Mouse (Mus musculus) CH12.LX (cell line): ENCODE measurements around the gene Arhgef3. TPM values are rescaled to one million over a fixed set of nuclear protein-coding genes. Genes with fewer than 3 reads are reported as not detected.

Experiments
- DNase-seq: peaks from one replicate; pipeline ENCODE4 v3.0.0-alpha.2; 2013; ENCODE audit errors: extremely low read depth
- H3K27ac ChIP-seq: 2 replicates; pipeline ENCODE4 v1.5.1; 2012; ENCODE audit warnings: low read depth, mild to moderate bottlenecking, control low read depth, moderate library complexity; ENCODE audit not compliant: insufficient read depth
- H3K27me3 ChIP-seq: replicated peaks from 2 replicates; pipeline ENCODE3; 2012; ENCODE audit warnings: inconsistent platforms
- H3K36me3 ChIP-seq, 2 experiments: replicated peaks in 1 of 2; 2 replicates each; pipeline versions ENCODE3 to v1.6.1; 2012; ENCODE audit warnings: inconsistent platforms in 1 of 2, low read length in 1 of 2, mild to moderate bottlenecking in 1 of 2, mixed read lengths in 1 of 2, moderate library complexity in 1 of 2; ENCODE audit not compliant: control insufficient read depth in 1 of 2, insufficient read depth in 1 of 2
- H3K4me1 ChIP-seq, 2 experiments: 2 replicates each; pipeline ENCODE4 v1.6.1; 2012; ENCODE audit warnings: inconsistent platforms in 1 of 2, moderate library complexity in 1 of 2; ENCODE audit not compliant: insufficient read depth in 2 of 2, control insufficient read depth in 1 of 2
- H3K4me2 ChIP-seq: 2 replicates; pipeline ENCODE4 v1.6.1; 2012; ENCODE audit warnings: low read depth, mild to moderate bottlenecking, control low read depth; ENCODE audit not compliant: poor library complexity, insufficient read depth, severe bottlenecking
- H3K4me3 ChIP-seq, 3 experiments: fragments of 150-350 bp in 1 of 3; sonication (generic) in 1 of 3; replicated peaks in 1 of 3; 2 replicates each; pipeline versions ENCODE3 to v1.5.1; 2011 to 2012; ENCODE audit warnings: low read depth in 2 of 3, low read length in 2 of 3, mild to moderate bottlenecking in 2 of 3, moderate library complexity in 2 of 3, control low read depth in 1 of 3, improper control_type of control experiment in 1 of 3, inconsistent platforms in 1 of 3, mixed read lengths in 1 of 3; ENCODE audit not compliant: poor library complexity in 1 of 3
- H3K79me2 ChIP-seq: replicated peaks from 2 replicates; pipeline ENCODE4 v1.6.1; 2012; ENCODE audit warnings: mild to moderate bottlenecking, moderate library complexity; ENCODE audit not compliant: control insufficient read depth, poor library complexity, insufficient read depth, severe bottlenecking; ENCODE audit errors: extremely low read depth
- H3K9ac ChIP-seq: 2 replicates; pipeline ENCODE4 v1.6.1; 2012; ENCODE audit warnings: low read depth, mild to moderate bottlenecking, control low read depth, moderate library complexity; ENCODE audit not compliant: insufficient read depth
- H3K9me3 ChIP-seq: replicated peaks from 2 replicates; pipeline ENCODE3; 2012; ENCODE audit warnings: low read length, inconsistent platforms, mixed read lengths
- CHD1 ChIP-seq: IDR thresholded peaks from 2 replicates; pipeline ENCODE4 v1.6.1; 2012; ENCODE audit warnings: low read depth, low read length, improper control_type of control experiment, inconsistent platforms
- CHD2 ChIP-seq: IDR thresholded peaks from 2 replicates; pipeline ENCODE4 v1.6.1; 2011; ENCODE audit warnings: low read length, improper control_type of control experiment
- ELF1 ChIP-seq: IDR thresholded peaks from 2 replicates; pipeline ENCODE4 v1.6.1; 2014; ENCODE audit warnings: low read depth, mild to moderate bottlenecking, inconsistent platforms, low read length, improper control_type of control experiment
- ETS1 ChIP-seq: conservative IDR thresholded peaks from 2 replicates; pipeline ENCODE4 v1.6.1; 2012; ENCODE audit warnings: low read depth, mild to moderate bottlenecking, inconsistent platforms, low read length, improper control_type of control experiment, moderate library complexity
- HCFC1 ChIP-seq: IDR thresholded peaks from 2 replicates; pipeline ENCODE4 v1.6.1; 2012; ENCODE audit warnings: low read depth, mild to moderate bottlenecking, inconsistent platforms, low read length, improper control_type of control experiment
- IRF4 ChIP-seq: IDR thresholded peaks from 2 replicates; pipeline ENCODE4 v1.6.1; 2014; ENCODE audit warnings: low read depth, mild to moderate bottlenecking, inconsistent platforms, low read length, improper control_type of control experiment
- JUN ChIP-seq: IDR thresholded peaks from 2 replicates; pipeline ENCODE4 v1.6.1; 2011; ENCODE audit warnings: low read depth, mild to moderate bottlenecking, low read length, improper control_type of control experiment, moderate library complexity; ENCODE audit not compliant: insufficient read depth
- JUND ChIP-seq: conservative IDR thresholded peaks from 2 replicates; pipeline ENCODE4 v1.6.1; 2011; ENCODE audit warnings: low read depth, low read length, improper control_type of control experiment
- KAT2A ChIP-seq: IDR thresholded peaks from 2 replicates; pipeline ENCODE4 v1.6.1; 2012; ENCODE audit warnings: low read length, improper control_type of control experiment, inconsistent platforms; ENCODE audit not compliant: insufficient replicate concordance
- MAFK ChIP-seq: IDR thresholded peaks from 2 replicates; pipeline ENCODE4 v1.6.1; 2011; ENCODE audit warnings: low read length, improper control_type of control experiment; ENCODE audit not compliant: insufficient replicate concordance
- MAX ChIP-seq: IDR thresholded peaks from 2 replicates; pipeline ENCODE4 v1.6.1; 2011; ENCODE audit warnings: low read length, improper control_type of control experiment
- MYC ChIP-seq: IDR thresholded peaks from 2 replicates; pipeline ENCODE4 v1.6.1; 2011; ENCODE audit warnings: low read depth, mild to moderate bottlenecking, improper control_type of control experiment, low read length
- NELFE ChIP-seq: IDR thresholded peaks from 2 replicates; pipeline ENCODE4 v1.6.1; 2011; ENCODE audit warnings: low read depth, low read length, improper control_type of control experiment
- NRF1 ChIP-seq: IDR thresholded peaks from 2 replicates; pipeline ENCODE4 v1.6.1; 2014; ENCODE audit warnings: low read depth, mild to moderate bottlenecking, inconsistent platforms, low read length, improper control_type of control experiment, moderate library complexity
- POLR2A ChIP-seq: IDR thresholded peaks from 2 replicates; pipeline ENCODE4 v1.6.1; 2011; ENCODE audit warnings: low read depth, mild to moderate bottlenecking, improper control_type of control experiment, low read length
- POLR2AphosphoS2 ChIP-seq: IDR thresholded peaks from 2 replicates; pipeline ENCODE4 v1.6.1; 2011; ENCODE audit warnings: low read depth, low read length, improper control_type of control experiment
- RAD21 ChIP-seq: IDR thresholded peaks from 2 replicates; pipeline ENCODE4 v1.6.1; 2011; ENCODE audit warnings: low read depth, mild to moderate bottlenecking, low read length, improper control_type of control experiment, moderate library complexity
- SIN3A ChIP-seq: IDR thresholded peaks from 2 replicates; pipeline ENCODE4 v1.6.1; 2012; ENCODE audit warnings: low read length, improper control_type of control experiment, inconsistent platforms
- SMC3 ChIP-seq: IDR thresholded peaks from 2 replicates; pipeline ENCODE4 v1.6.1; 2011; ENCODE audit warnings: low read depth, low read length, improper control_type of control experiment
- TBP ChIP-seq: conservative IDR thresholded peaks from 2 replicates; pipeline ENCODE4 v1.6.1; 2011; ENCODE audit warnings: low read depth, low read length, improper control_type of control experiment
- USF2 ChIP-seq: conservative IDR thresholded peaks from 2 replicates; pipeline ENCODE4 v1.6.1; 2011; ENCODE audit warnings: low read depth, low read length, improper control_type of control experiment
- ZKSCAN1 ChIP-seq: IDR thresholded peaks from 2 replicates; pipeline ENCODE4 v1.6.1; 2012; ENCODE audit warnings: low read depth, inconsistent platforms, low read length, improper control_type of control experiment, borderline replicate concordance
- ZMIZ1 ChIP-seq: IDR thresholded peaks from 2 replicates; pipeline ENCODE4 v1.6.1; 2012; ENCODE audit warnings: low read depth, mild to moderate bottlenecking, inconsistent platforms, low read length, improper control_type of control experiment
- ZNF384 ChIP-seq: IDR thresholded peaks from 2 replicates; pipeline ENCODE4 v1.6.1; 2012; ENCODE audit warnings: low read depth, low read length, improper control_type of control experiment, inconsistent platforms
- dilution Hi-C: fragments of 300-500 bp; cut with MboI; formaldehyde crosslinking; loops from 2 replicates; pipeline ENCODE4 v1.14.3; 2020; ENCODE audit warnings: low sequenced_read_pairs; ENCODE audit not compliant: extremely low pct_unique_long_range_greater_than_20kb, extremely low pct_ligation_motif_present
- in situ Hi-C: fragments of 300-500 bp; cut with MboI; formaldehyde crosslinking; loops from 3 replicates; pipeline ENCODE4 v1.14.3; 2019; ENCODE audit warnings: low sequenced_read_pairs, low pct_ligation_motif_present, low pct_unique_long_range_greater_than_20kb, mixed read lengths
- polyA plus RNA-seq: library from polyadenylated mRNA; unstranded; fragments of >175 nt; gene quantifications from 2 replicates; pipeline ENCODE4 v1.2.1, GENCODE M21; 2012; ENCODE audit warnings: low read depth; ENCODE audit not compliant: insufficient read length
- total RNA-seq, 2 experiments: library from RNA; depleted of rRNA; stranded (reverse); fragments of 300-350 nt in 1 of 2; fragments of >200 nt in 1 of 2; gene quantifications; 2 replicates each; pipeline ENCODE4 v1.2.3; 2012 to 2014

The Arhgef3 gene
- total and polyA plus RNA-seq, 3 experiments, result 0.51 to 0.64 (median 0.62) TPM

GRCm38 (mm10) chr14:27175343-27175742, 60.6 kb downstream of the Arhgef3 start:
- in situ Hi-C loops, result loop anchor here (5.0 to 25.0 kb wide), 2 partner anchors 63 to 412 kb away; partner anchors contain the start of gene Arhgef3
- no peak overlapping the region for H3K9ac ChIP-seq

GRCm38 (mm10) chr14:27177800-27178559, 63.3 kb downstream of the Arhgef3 start:
- Histone ChIP-seq H3K36me3 (no peaks in the 10 kb centered on the region), H3K4me3 (no peak overlapping the region), H3K9me3 (no peaks in the 10 kb centered on the region), H3K79me2 (no peaks in the 10 kb centered on the region), H3K9ac (no peak overlapping the region), H3K27ac (no peak overlapping the region), H3K4me2 (no peak overlapping the region), H3K4me1 (peaks cover 0 to 19% of the 10 kb centered on the region in 2 experiments; a peak in 2 of 4 replicates), H3K27me3 (peaks cover 8% of the 10 kb centered on the region)
- no peak for DNase-seq
- in situ Hi-C loops, result loop anchor here (5.0 to 25.0 kb wide), 2 partner anchors 66 to 409 kb away; partner anchors contain the start of gene Arhgef3
- TF ChIP-seq MAFK (no peak), JUN (no peak), HCFC1 (no peak), MYC (no peak), ZNF384 (no peak), USF2 (no peak), RAD21 (no peak)
- dilution Hi-C loops, result no loop called here

More at GRCm38 (mm10) chr14:27175343-27175742, 60.6 kb downstream of the Arhgef3 start:
- Histone ChIP-seq H3K27ac (no peak overlapping the region), H3K9me3 (no peaks in the 10 kb centered on the region), H3K4me3 (no peak overlapping the region), H3K27me3 (peaks cover 18% of the 10 kb centered on the region), H3K4me1 (peaks cover 0 to 33% of the 10 kb centered on the region in 2 experiments; a peak in 2 of 4 replicates), H3K4me2 (no peak overlapping the region), H3K79me2 (no peaks in the 10 kb centered on the region), H3K36me3 (no peaks in the 10 kb centered on the region)
- DNase-seq, result no peak
- TF ChIP-seq POLR2AphosphoS2 (no peak), ETS1 (no peak), MAFK (no peak), ZMIZ1 (no peak), IRF4 (no peak), TBP (no peak), KAT2A (no peak), JUND (no peak), MAX (no peak), HCFC1 (no peak), ZKSCAN1 (no peak), CHD2 (no peak), SMC3 (no peak), NRF1 (no peak), POLR2A (no peak), ELF1 (no peak), NELFE (no peak), CHD1 (no peak), SIN3A (no peak)
- dilution Hi-C loops, result no loop called here
